In genomic region chr5:131537831-131538310, GRCm38 (mm10) we compare ENCODE assay signal across 8 mouse cellular contexts.
DNase-seq lines count a peak whose midpoint lies in the region; ATAC-seq and TF ChIP-seq lines count a peak whose summit lies in the region.

No protein-coding gene starts in this region.

- H3K4me2 ChIP-seq in heart, embryonic 12.5 days: peak overlapping the region; percentile 79
- peak overlapping the region; percentile 82 for H3K4me2 ChIP-seq in stomach, embryonic 16.5 days (ENCODE audit: low read depth, low read length)

- peak overlapping the region; percentile 98 for H3K9ac ChIP-seq in heart, embryonic 12.5 days
- peak overlapping the region; percentile 92 for H3K9ac ChIP-seq in stomach, embryonic 16.5 days (ENCODE audit: low read length)

- peaks cover 14% of the 10 kb centered on the region for H3K79me3 ChIP-seq in C2C12 (ENCODE audit: low read depth)

- WGBS in embryonic facial prominence, embryonic 10.5 days: under 1% methylated on average over 47 of the region's 48 CpGs
- under 1% methylated on average over 45 of the region's 48 CpGs for WGBS in heart, embryonic 12.5 days
- under 1% methylated on average over 45 of the region's 48 CpGs for WGBS in stomach, embryonic 16.5 days

- H3K27ac ChIP-seq in embryonic facial prominence, embryonic 10.5 days (replicated peaks): peak overlapping the region; percentile 99
- H3K27ac ChIP-seq in heart, embryonic 12.5 days (ENCODE audit: poor library complexity, severe bottlenecking): peak overlapping the region; percentile 95
- peak overlapping the region; percentile 93 for H3K27ac ChIP-seq in stomach, embryonic 16.5 days (ENCODE audit: low read length)

- peak overlapping the region; percentile 46 for H3K4me3 ChIP-seq in C2C12 (ENCODE audit: insufficient read depth, poor library complexity, severe bottlenecking)
- peak overlapping the region; percentile 90 for H3K4me3 ChIP-seq in embryonic facial prominence, embryonic 10.5 days
- peak overlapping the region; percentile 92 for H3K4me3 ChIP-seq in heart, embryonic 12.5 days
- H3K4me3 ChIP-seq in stomach, embryonic 16.5 days (replicated peaks; ENCODE audit: low read length): peak overlapping the region; percentile 80

- H3K27me3 ChIP-seq in C2C12 (ENCODE audit: control insufficient read depth, insufficient read depth, insufficient read length): no peaks in the 10 kb centered on the region
- peaks cover 22% of the 10 kb centered on the region for H3K27me3 ChIP-seq in embryonic facial prominence, embryonic 10.5 days (replicated peaks; ENCODE audit: low read depth, poor library complexity, severe bottlenecking)
- H3K27me3 ChIP-seq in heart, embryonic 12.5 days (replicated peaks): no peaks in the 10 kb centered on the region
- no peaks in the 10 kb centered on the region for H3K27me3 ChIP-seq in stomach, embryonic 16.5 days (ENCODE audit: control insufficient read depth, insufficient read depth, low read length)

- peaks cover 40% of the 10 kb centered on the region for H3K4me1 ChIP-seq in embryonic facial prominence, embryonic 10.5 days
- peaks cover 13% of the 10 kb centered on the region for H3K4me1 ChIP-seq in heart, embryonic 12.5 days (replicated peaks)
- H3K4me1 ChIP-seq in stomach, embryonic 16.5 days (ENCODE audit: control insufficient read depth, insufficient read depth, low read length): peaks cover 9% of the 10 kb centered on the region

- TF ChIP-seq CTCF in C2C12 (IDR thresholded peaks at IDR 0.05; ENCODE audit: control insufficient read depth, insufficient read depth, insufficient read length): no peak

- DNase-seq in MN1 (ENCODE audit: low spot score): peak; percentile 65
- DNase-seq in embryonic facial prominence, embryonic 10.5 days (ENCODE audit: low spot score): peak; percentile 88
- DNase-seq in kidney, postnatal 14 days: peak; percentile 66
- peak; percentile 6 for DNase-seq in lung, postnatal 36 days

- H3K36me3 ChIP-seq in C2C12 (ENCODE audit: control insufficient read depth, insufficient read depth): no peaks in the 10 kb centered on the region
- H3K36me3 ChIP-seq in embryonic facial prominence, embryonic 10.5 days (replicated peaks): peaks cover 9% of the 10 kb centered on the region
- H3K36me3 ChIP-seq in heart, embryonic 12.5 days: peaks cover 6% of the 10 kb centered on the region; the same call in 1 of the 2 replicates
- H3K36me3 ChIP-seq in stomach, embryonic 16.5 days (ENCODE audit: control insufficient read depth, insufficient read depth, low read length): no peaks in the 10 kb centered on the region

- peak; percentile 71 for ATAC-seq in heart, embryonic 12.5 days (ENCODE audit: insufficient number of reproducible peaks, low FRiP score)
- peak; percentile 69 for ATAC-seq in stomach, embryonic 16.5 days (ENCODE audit: insufficient read depth, low FRiP score)
- no peak for ATAC-seq in megakaryocyte-erythroid progenitor cell, adult 5-6 weeks (replicated peaks; ENCODE audit: low FRiP score, low TSS enrichment, poor library complexity, severe bottlenecking)

- H3K79me2 ChIP-seq in C2C12 (ENCODE audit: control insufficient read depth, insufficient read depth): peaks cover 36% of the 10 kb centered on the region

- H3ac ChIP-seq in C2C12 (ENCODE audit: control insufficient read depth, insufficient read length, low read depth): peak overlapping the region; percentile 72

- H3K9me3 ChIP-seq in embryonic facial prominence, embryonic 10.5 days: no peaks in the 10 kb centered on the region
- no peaks in the 10 kb centered on the region for H3K9me3 ChIP-seq in heart, embryonic 12.5 days (replicated peaks)
- H3K9me3 ChIP-seq in stomach, embryonic 16.5 days (replicated peaks; ENCODE audit: control insufficient read depth, low read length): no peaks in the 10 kb centered on the region

TF ChIP-seq in C2C12, 6 proteins besides CTCF, POLR2A, EP300 and RAD21:
- no peak for TF ChIP-seq USF1 (IDR thresholded peaks at IDR 0.05; ENCODE audit: low read depth)
- TF ChIP-seq CEBPB (IDR thresholded peaks at IDR 0.05; ENCODE audit: low read depth): no peak
- no peak for TF ChIP-seq FOSL1 (IDR thresholded peaks at IDR 0.05; ENCODE audit: insufficient read depth, low read length, poor library complexity, severe bottlenecking)
- no peak for TF ChIP-seq MYOD1 (IDR thresholded peaks at IDR 0.05; ENCODE audit: control insufficient read depth, insufficient read length, low read depth)
- TF ChIP-seq MAX (IDR thresholded peaks at IDR 0.05): no peak
- TF ChIP-seq MYOG (IDR thresholded peaks at IDR 0.05; ENCODE audit: control insufficient read depth, extremely low read depth, insufficient read length): no peak
TF ChIP-seq in C2C12: peak in this region for 0.

Comparison
In these comparisons a context has a peak if more than half of its experiments do, and no peak if none do; other contexts are left out.
1. DNase-seq: peak in every context shown above with its lines; median percentile 88 in embryonic facial prominence, embryonic 10.5 days; 66 in kidney, postnatal 14 days; 65 in MN1; 6 in lung, postnatal 36 days.